Mouse (Mus musculus): ENCODE results near the gene Stk38. TPM values are rescaled to one million over a fixed set of nuclear protein-coding genes. Genes with fewer than 3 reads are reported as not detected.

The Stk38 gene
- total RNA-seq, 2 experiments from 2014 or later: 35.0 to 62.2 TPM

GRCm38 (mm10) chr17:28981081-28981480 lies 26.7 kb downstream of the Stk38 start:
- DNase-seq (ENCODE audit: low spot score in 2 of 2): no peak
- intact Hi-C loops (cut with DNase I): no loop called here

- no peak for DNase-seq (ENCODE audit: low spot score in 2 of 2)
- intact Hi-C loops (cut with DNase I): no loop called here
Observed at GRCm38 (mm10) chr17:28979091-28979490, 28.7 kb downstream of the Stk38 start.

GRCm38 (mm10) chr17:28970122-28970521 lies 37.7 kb downstream of the Stk38 start:
- intact Hi-C loops (cut with DNase I): no loop called here

GRCm38 (mm10) chr17:28967021-28967610 lies 40.7 kb downstream of the Stk38 start:
- intact Hi-C loops (cut with DNase I): no loop called here

More at GRCm38 (mm10) chr17:28970122-28970521, 37.7 kb downstream of the Stk38 start:
- DNase-seq (ENCODE audit: low spot score in 2 of 2): no peak

GRCm38 (mm10) chr17:28961596-28961995 lies 46.2 kb downstream of the Stk38 start:
- intact Hi-C loops (cut with DNase I): no loop called here
- no peak for DNase-seq (ENCODE audit: low spot score in 2 of 2)

More at GRCm38 (mm10) chr17:28967021-28967610, 40.7 kb downstream of the Stk38 start:
- DNase-seq (ENCODE audit: low spot score in 2 of 2): no peak

GRCm38 (mm10) chr17:28960597-28960996 lies 47.2 kb downstream of the Stk38 start:
- intact Hi-C loops (cut with DNase I): no loop called here
- DNase-seq (ENCODE audit: low spot score in 2 of 2): no peak

- no peak for DNase-seq (ENCODE audit: low spot score in 2 of 2)
- intact Hi-C loops (cut with DNase I): no loop called here
Observed at GRCm38 (mm10) chr17:28954416-28954815, 53.4 kb downstream of the Stk38 start.

- intact Hi-C loops (cut with DNase I): loop anchor here (2.0 kb wide), 1 partner anchor 80 kb away; the partner anchor contains the start of gene Srsf3
- DNase-seq (ENCODE audit: low spot score in 2 of 2): no peak
Observed at GRCm38 (mm10) chr17:28953251-28953650, 54.5 kb downstream of the Stk38 start.

- peak; percentile 90 to 93 for DNase-seq (ENCODE audit: low spot score in 2 of 2)
- intact Hi-C loops (cut with DNase I): loop anchor here (2.0 kb wide), 1 partner anchor 81 kb away; the partner anchor contains the start of gene Srsf3
Observed at GRCm38 (mm10) chr17:28951831-28952799, 55.7 kb downstream of the Stk38 start, which contains the start of gene Kctd20. Kctd20 (plus strand) TSS chr17:28951950.

- DNase-seq (ENCODE audit: low spot score in 2 of 2): no peak
- intact Hi-C loops (cut with DNase I): no loop called here
Observed at GRCm38 (mm10) chr17:28950751-28951150, 57.0 kb downstream of the Stk38 start.

GRCm38 (mm10) chr17:28948661-28949060 lies 59.1 kb downstream of the Stk38 start:
- intact Hi-C loops (cut with DNase I): loop anchor here (1.0 kb wide), 1 partner anchor 11 kb away; no protein-coding TSS in a partner anchor
- no peak for DNase-seq (ENCODE audit: low spot score in 2 of 2)

GRCm38 (mm10) chr17:28947011-28947939 lies 60.5 kb downstream of the Stk38 start:
- no peak for DNase-seq (ENCODE audit: low spot score in 2 of 2)
- intact Hi-C loops (cut with DNase I): no loop called here

- no peak for DNase-seq (ENCODE audit: low spot score in 2 of 2)
- intact Hi-C loops (cut with DNase I): no loop called here
Observed at GRCm38 (mm10) chr17:28944481-28944880, 63.3 kb downstream of the Stk38 start.

GRCm38 (mm10) chr17:28943740-28944139 lies 64.1 kb downstream of the Stk38 start, which contains the start of gene Pxt1:
Pxt1 (minus strand) TSS chr17:28943840.
- intact Hi-C loops (cut with DNase I): no loop called here
- no peak for DNase-seq (ENCODE audit: low spot score in 2 of 2)

GRCm38 (mm10) chr17:28942101-28942500 lies 65.7 kb downstream of the Stk38 start:
- DNase-seq (ENCODE audit: low spot score in 2 of 2): no peak
- intact Hi-C loops (cut with DNase I): no loop called here

- DNase-seq (ENCODE audit: low spot score in 2 of 2): no peak
- intact Hi-C loops (cut with DNase I): no loop called here
Observed at GRCm38 (mm10) chr17:28940776-28941555, 66.8 kb downstream of the Stk38 start.

GRCm38 (mm10) chr17:28936622-28937345 lies 71.0 kb downstream of the Stk38 start:
- DNase-seq (ENCODE audit: low spot score in 2 of 2): no peak
- intact Hi-C loops (cut with DNase I): loop anchor here (1.0 kb wide), 1 partner anchor 12 kb away; no protein-coding TSS in a partner anchor

- no peak for DNase-seq (ENCODE audit: low spot score in 2 of 2)
- intact Hi-C loops (cut with DNase I): no loop called here
Observed at GRCm38 (mm10) chr17:28936133-28936532, 71.7 kb downstream of the Stk38 start.
